Mouse (Mus musculus) liver, adult 2 months (tissue): ENCODE data around the gene Chd3.

Experiments used
- CTCF ChIP-seq: fragments of 200-500 bp; IDR thresholded peaks from 2 replicates; pipeline ENCODE4 v1.5.1; 2011; ENCODE audit warnings: low read depth, low read length, control low read depth
- POLR2A ChIP-seq: fragments of 200-500 bp; IDR thresholded peaks from 2 replicates; pipeline ENCODE4 v1.6.1; 2011; ENCODE audit warnings: low read length, control low read depth; ENCODE audit not compliant: insufficient read depth; ENCODE audit errors: extremely low read depth

DNA sequence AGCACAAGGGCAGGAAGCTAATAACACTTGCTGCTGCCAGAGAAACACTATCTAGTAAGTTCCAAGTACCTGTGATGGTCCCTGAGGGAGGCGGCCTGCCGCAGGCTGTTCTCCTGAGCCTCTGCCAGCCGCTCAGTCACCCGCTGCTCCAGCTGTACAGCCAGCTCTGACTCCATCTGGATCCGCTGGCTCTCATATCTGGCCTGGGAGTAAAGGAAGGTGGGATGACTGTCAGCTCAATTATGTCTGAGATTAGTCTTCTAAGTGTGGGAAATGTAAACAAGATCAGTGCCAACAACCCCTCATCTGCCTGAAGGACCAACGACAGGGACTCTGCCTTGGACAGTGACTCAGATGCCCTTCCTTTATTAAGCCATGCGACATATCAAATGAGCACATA is 57.9 kb downstream of the Chd3 start:
- TF ChIP-seq POLR2A (no peak), CTCF (no peak)
